Mouse (Mus musculus) liver, adult 2 months (tissue): ENCODE results near the gene Cenpe.

Experiments used
- CTCF ChIP-seq: fragments of 200-500 bp; IDR thresholded peaks from 2 replicates; pipeline ENCODE4 v1.5.1; 2011; ENCODE audit warnings: low read depth, low read length, control low read depth
- POLR2A ChIP-seq: fragments of 200-500 bp; IDR thresholded peaks from 2 replicates; pipeline ENCODE4 v1.6.1; 2011; ENCODE audit warnings: low read length, control low read depth; ENCODE audit not compliant: insufficient read depth; ENCODE audit errors: extremely low read depth

- no peak for TF ChIP-seq CTCF
- TF ChIP-seq POLR2A, result no peak
These were observed 69.4 kb downstream of the Cenpe start for GRCm38 (mm10) chr3:135281701-135282100.
